Mouse (Mus musculus): ENCODE measurements around the gene Olfr514. TPM values are rescaled to one million over a fixed set of nuclear protein-coding genes. Genes with fewer than 3 reads are reported as not detected.
"Not testable (repeated sequence)": the region's sequence is repeated elsewhere in the genome, so short reads cannot be mapped to it uniquely, and the experiment has no call there.

Gene Olfr514
- total RNA-seq (2012; rRNA removed): not detected in 2 replicates

GRCm38 (mm10) chr7:108825897-108826296, at the start of gene Olfr514:
Olfr514 (minus strand) TSS chr7:108825997.
- TF ChIP-seq ZNF384 (IDR thresholded peaks at IDR 0.05; ENCODE audit: low read depth, low read length) (no peak), ZC3H11A (IDR thresholded peaks at IDR 0.05; ENCODE audit: borderline replicate concordance, low read depth, low read length) (no peak), MAFK (IDR thresholded peaks at IDR 0.05; ENCODE audit: insufficient read depth, low read depth, low read length) (no peak), HCFC1 (IDR thresholded peaks at IDR 0.05; ENCODE audit: borderline replicate concordance, insufficient read depth, low read length) (no peak), CHD2 (IDR thresholded peaks at IDR 0.05; ENCODE audit: low read depth, low read length) (no peak)
- in situ Hi-C loops (cut with MboI; ENCODE audit: low sequenced_read_pairs in 2 of 2, unreplicated experiment in 2 of 2): no loop called here
- no peak within 1 kb of the TSS for H3K9ac ChIP-seq (ENCODE audit: insufficient read depth, low read depth, low read length, poor library complexity, severe bottlenecking)
- peaks cover 7% of the 10 kb centered on the region; the same call in 1 of the 2 replicates for H3K9me3 ChIP-seq (ENCODE audit: control insufficient read depth, insufficient read depth, low read depth, low read length)
- no peaks in the 10 kb centered on the region for H3K4me1 ChIP-seq (ENCODE audit: control insufficient read depth in 2 of 2, insufficient read depth in 2 of 2, low read length in 2 of 2, poor library complexity in 1 of 2)
- no peak within 1 kb of the TSS for H3K27ac ChIP-seq (ENCODE audit: insufficient read depth, low read depth, low read length, poor library complexity, severe bottlenecking)
- no peaks in the 10 kb centered on the region for H3K36me3 ChIP-seq (ENCODE audit: control insufficient read depth, insufficient read depth, low read length, poor library complexity, severe bottlenecking)
- no peak for DNase-seq (ENCODE audit: low read depth, low spot score)
- no peak within 1 kb of the TSS for H3K4me3 ChIP-seq (ENCODE audit: insufficient read depth in 1 of 2, low read depth in 1 of 2, low read length in 2 of 2, poor library complexity in 1 of 2, severe bottlenecking in 1 of 2)

GRCm38 (mm10) chr7:108872279-108872678, 46.5 kb upstream of the Olfr514 start, which contains the start of gene Olfr517:
Olfr517 (minus strand) TSS chr7:108872379.
- H3K9ac ChIP-seq (ENCODE audit: insufficient read depth, low read depth, low read length, poor library complexity, severe bottlenecking): no peak within 1 kb of the TSS
- no peaks in the 10 kb centered on the region for H3K36me3 ChIP-seq (ENCODE audit: control insufficient read depth, insufficient read depth, low read length, poor library complexity, severe bottlenecking)
- TF ChIP-seq ZC3H11A (IDR thresholded peaks at IDR 0.05; ENCODE audit: borderline replicate concordance, low read depth, low read length): no peak
- no peak for TF ChIP-seq HCFC1 (IDR thresholded peaks at IDR 0.05; ENCODE audit: borderline replicate concordance, insufficient read depth, low read length)
- TF ChIP-seq MAFK (IDR thresholded peaks at IDR 0.05; ENCODE audit: insufficient read depth, low read depth, low read length): no peak
- no peak for TF ChIP-seq ZNF384 (IDR thresholded peaks at IDR 0.05; ENCODE audit: low read depth, low read length)
- TF ChIP-seq CHD2 (IDR thresholded peaks at IDR 0.05; ENCODE audit: low read depth, low read length): no peak
- H3K4me1 ChIP-seq (ENCODE audit: control insufficient read depth in 2 of 2, insufficient read depth in 2 of 2, low read length in 2 of 2, poor library complexity in 1 of 2): no peaks in the 10 kb centered on the region
- H3K27ac ChIP-seq (ENCODE audit: insufficient read depth, low read depth, low read length, poor library complexity, severe bottlenecking): no peak within 1 kb of the TSS
- no peak for DNase-seq (ENCODE audit: low read depth, low spot score)
- H3K4me3 ChIP-seq (ENCODE audit: insufficient read depth in 1 of 2, low read depth in 1 of 2, low read length in 2 of 2, poor library complexity in 1 of 2, severe bottlenecking in 1 of 2): no peak within 1 kb of the TSS
- no peaks in the 10 kb centered on the region for H3K9me3 ChIP-seq (ENCODE audit: control insufficient read depth, insufficient read depth, low read depth, low read length)
- in situ Hi-C loops (cut with MboI; ENCODE audit: low sequenced_read_pairs in 2 of 2, unreplicated experiment in 2 of 2): no loop called here

- Histone ChIP-seq H3K4me1 (ENCODE audit: control insufficient read depth in 2 of 2, insufficient read depth in 2 of 2, low read length in 2 of 2, poor library complexity in 1 of 2) (no peaks in the 10 kb centered on the region), H3K9me3 (ENCODE audit: control insufficient read depth, insufficient read depth, low read depth, low read length) (no peaks in the 10 kb centered on the region), H3K9ac (ENCODE audit: insufficient read depth, low read depth, low read length, poor library complexity, severe bottlenecking) (no peak within 1 kb of the TSS), H3K36me3 (ENCODE audit: control insufficient read depth, insufficient read depth, low read length, poor library complexity, severe bottlenecking) (no peaks in the 10 kb centered on the region), H3K4me3 (ENCODE audit: insufficient read depth in 1 of 2, low read depth in 1 of 2, low read length in 2 of 2, poor library complexity in 1 of 2, severe bottlenecking in 1 of 2) (no peak within 1 kb of the TSS), H3K27ac (ENCODE audit: insufficient read depth, low read depth, low read length, poor library complexity, severe bottlenecking) (no peak within 1 kb of the TSS)
- no peak for DNase-seq (ENCODE audit: low read depth, low spot score)
- no peak for TF ChIP-seq ZNF384 (IDR thresholded peaks at IDR 0.05; ENCODE audit: low read depth, low read length)
- no peak for TF ChIP-seq MAFK (IDR thresholded peaks at IDR 0.05; ENCODE audit: insufficient read depth, low read depth, low read length)
- TF ChIP-seq CHD2 (IDR thresholded peaks at IDR 0.05; ENCODE audit: low read depth, low read length): no peak
- TF ChIP-seq ZC3H11A (IDR thresholded peaks at IDR 0.05; ENCODE audit: borderline replicate concordance, low read depth, low read length): no peak
- TF ChIP-seq HCFC1 (IDR thresholded peaks at IDR 0.05; ENCODE audit: borderline replicate concordance, insufficient read depth, low read length): no peak
- in situ Hi-C loops (cut with MboI; ENCODE audit: low sequenced_read_pairs in 2 of 2, unreplicated experiment in 2 of 2): no loop called here
Observed at GRCm38 (mm10) chr7:108850429-108850828, 24.6 kb upstream of the Olfr514 start, which contains the start of gene Olfr516. Olfr516 (minus strand) TSS chr7:108850529.

DNA sequence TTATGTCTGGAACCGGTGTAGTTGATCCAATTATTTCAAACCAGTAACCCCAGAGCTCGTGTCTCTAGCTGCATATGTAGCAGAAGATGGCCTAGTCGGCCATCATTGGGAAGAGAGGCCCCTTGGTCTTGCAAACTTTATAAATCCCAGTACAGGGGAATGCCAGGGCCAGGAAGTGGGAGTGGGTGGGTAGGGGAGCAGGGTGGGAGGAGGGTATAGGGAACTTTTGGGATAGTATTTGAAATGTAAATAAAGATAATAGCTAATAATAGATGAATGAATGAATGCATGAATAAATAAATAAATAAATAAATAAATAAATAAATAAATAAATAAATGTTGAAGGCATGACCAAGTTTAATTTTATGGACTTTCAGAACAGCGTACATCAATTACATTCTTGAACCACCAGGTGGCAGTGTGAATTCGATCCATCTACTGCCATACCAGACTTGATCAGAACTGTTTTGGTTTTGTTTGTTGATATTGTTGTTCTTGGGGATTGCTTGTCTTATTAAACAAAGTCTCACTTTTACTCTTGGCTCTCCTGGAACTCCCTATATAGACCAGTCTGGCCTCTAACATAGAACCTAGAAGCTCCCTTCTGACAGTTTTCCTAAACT, 11.1 kb downstream of the Olfr514 start:
- not testable (repeated sequence) for H3K4me3 ChIP-seq (ENCODE audit: insufficient read depth in 1 of 2, low read depth in 1 of 2, low read length in 2 of 2, poor library complexity in 1 of 2, severe bottlenecking in 1 of 2); H3K4me1 ChIP-seq (ENCODE audit: control insufficient read depth in 2 of 2, insufficient read depth in 2 of 2, low read length in 2 of 2, poor library complexity in 1 of 2); H3K9ac ChIP-seq (ENCODE audit: insufficient read depth, low read depth, low read length, poor library complexity, severe bottlenecking); H3K9me3 ChIP-seq (ENCODE audit: control insufficient read depth, insufficient read depth, low read depth, low read length); H3K36me3 ChIP-seq (ENCODE audit: control insufficient read depth, insufficient read depth, low read length, poor library complexity, severe bottlenecking); H3K27ac ChIP-seq (ENCODE audit: insufficient read depth, low read depth, low read length, poor library complexity, severe bottlenecking)
- DNase-seq (ENCODE audit: low read depth, low spot score): peak; percentile 28
- in situ Hi-C loops (cut with MboI; ENCODE audit: low sequenced_read_pairs in 2 of 2, unreplicated experiment in 2 of 2): loop anchor here in 1 of 2 experiments (10.0 kb wide), 1 partner anchor 210 kb away; no protein-coding TSS in a partner anchor
- TF ChIP-seq ZC3H11A (IDR thresholded peaks at IDR 0.05; ENCODE audit: borderline replicate concordance, low read depth, low read length): peak; percentile 39; the same call in 1 of the 2 replicates

Data from ES-E14 (cell line).